Mouse (Mus musculus): ENCODE measurements around the gene Smtnl2. TPM values are rescaled to one million over a fixed set of nuclear protein-coding genes. Genes with fewer than 3 reads are reported as not detected.

The Smtnl2 gene
- polyA plus RNA-seq, 1 experiment from 2014 or later: 26.9 TPM

- Histone ChIP-seq H3K9me3 (ENCODE audit: control insufficient read depth, low read length) (no peaks in the 10 kb centered on the region), H3K4me1 (replicated peaks; ENCODE audit: control insufficient read depth, insufficient read depth) (peaks cover 3% of the 10 kb centered on the region), H3K36me3 (ENCODE audit: control insufficient read depth, insufficient read depth, low read length) (no peaks in the 10 kb centered on the region), H3K27ac (replicated peaks) (no peak overlapping the region), H3K4me2 (replicated peaks; ENCODE audit: low read depth) (peak overlapping the region; percentile 29), H3K4me3 (ENCODE audit: low read depth, low read length) (no peak overlapping the region), H3K9ac (ENCODE audit: low read length) (no peak overlapping the region), H3K27me3 (ENCODE audit: control insufficient read depth, insufficient read depth, low read length) (no peaks in the 10 kb centered on the region)
- no peak for TF ChIP-seq EP300 (optimal IDR thresholded peaks at IDR 0.05)
- TF ChIP-seq CTCF (IDR thresholded peaks at IDR 0.05; ENCODE audit: low read depth): no peak
- DNase-seq (ENCODE audit: low spot score) (no peak), ATAC-seq (ENCODE audit: low FRiP score, low TSS enrichment) (no peak)
- WGBS: 53% methylated on average over 9 of the region's 9 CpGs
Observed at GRCm38 (mm10) chr11:72408451-72409170, 2.9 kb downstream of the Smtnl2 start.

GRCm38 (mm10) chr11:72407574-72407973 lies 3.9 kb downstream of the Smtnl2 start:
- Histone ChIP-seq H3K27ac (replicated peaks) (0 out of 2 replicates have a peak overlapping the region, but pooled peaks have one; percentile 13), H3K9ac (ENCODE audit: low read length) (no peak overlapping the region; the same call in 1 of the 2 replicates), H3K36me3 (ENCODE audit: control insufficient read depth, insufficient read depth, low read length) (no peaks in the 10 kb centered on the region; the same call in 1 of the 2 replicates), H3K4me3 (ENCODE audit: low read depth, low read length) (no peak overlapping the region), H3K4me1 (replicated peaks; ENCODE audit: control insufficient read depth, insufficient read depth) (peaks cover 3% of the 10 kb centered on the region), H3K9me3 (ENCODE audit: control insufficient read depth, low read length) (no peaks in the 10 kb centered on the region), H3K4me2 (replicated peaks; ENCODE audit: low read depth) (peak overlapping the region; percentile 31), H3K27me3 (ENCODE audit: control insufficient read depth, insufficient read depth, low read length) (no peaks in the 10 kb centered on the region)
- ATAC-seq (ENCODE audit: low FRiP score, low TSS enrichment) (no peak), DNase-seq (ENCODE audit: low spot score) (no peak)
- TF ChIP-seq CTCF (IDR thresholded peaks at IDR 0.05; ENCODE audit: low read depth) (no peak), EP300 (optimal IDR thresholded peaks at IDR 0.05) (no peak)
- WGBS: 33% methylated on average over 7 of the region's 7 CpGs

GRCm38 (mm10) chr11:72407081-72407480 lies 4.4 kb downstream of the Smtnl2 start:
- H3K36me3 ChIP-seq (ENCODE audit: control insufficient read depth, insufficient read depth, low read length): no peaks in the 10 kb centered on the region; the same call in 1 of the 2 replicates
- H3K4me1 ChIP-seq (replicated peaks; ENCODE audit: control insufficient read depth, insufficient read depth): peaks cover 3% of the 10 kb centered on the region
- H3K9ac ChIP-seq (ENCODE audit: low read length): no peak overlapping the region
- H3K27me3 ChIP-seq (ENCODE audit: control insufficient read depth, insufficient read depth, low read length): no peaks in the 10 kb centered on the region
- TF ChIP-seq CTCF (IDR thresholded peaks at IDR 0.05; ENCODE audit: low read depth): no peak
- no peak for TF ChIP-seq EP300 (optimal IDR thresholded peaks at IDR 0.05)
- H3K4me3 ChIP-seq (ENCODE audit: low read depth, low read length): no peak overlapping the region
- no peak for ATAC-seq (ENCODE audit: low FRiP score, low TSS enrichment)
- peak; percentile 21 for DNase-seq (ENCODE audit: low spot score)
- 34% methylated on average over 3 of the region's 3 CpGs for WGBS
- H3K27ac ChIP-seq (replicated peaks): peak overlapping the region; percentile 53; the same call in 1 of the 2 replicates
- H3K4me2 ChIP-seq (replicated peaks; ENCODE audit: low read depth): peak overlapping the region; percentile 31; the same call in 1 of the 2 replicates
- no peaks in the 10 kb centered on the region for H3K9me3 ChIP-seq (ENCODE audit: control insufficient read depth, low read length)

- peak overlapping the region; percentile 53 for H3K27ac ChIP-seq (replicated peaks)
- H3K4me1 ChIP-seq (replicated peaks; ENCODE audit: control insufficient read depth, insufficient read depth): peaks cover 3% of the 10 kb centered on the region
Observed at GRCm38 (mm10) chr11:72406079-72406675, 5.3 kb downstream of the Smtnl2 start.

GRCm38 (mm10) chr11:72405532-72405931 lies 6.0 kb downstream of the Smtnl2 start:
- 56% methylated on average over 4 of the region's 4 CpGs for WGBS
- no peak for DNase-seq (ENCODE audit: low spot score)
- no peak overlapping the region for H3K4me2 ChIP-seq (replicated peaks; ENCODE audit: low read depth)

More at GRCm38 (mm10) chr11:72406079-72406675, 5.3 kb downstream of the Smtnl2 start:
- ATAC-seq (ENCODE audit: low FRiP score, low TSS enrichment) (no peak), DNase-seq (ENCODE audit: low spot score) (peak; percentile 28)
- TF ChIP-seq EP300 (optimal IDR thresholded peaks at IDR 0.05) (no peak), CTCF (IDR thresholded peaks at IDR 0.05; ENCODE audit: low read depth) (no peak)
- H3K9ac ChIP-seq (ENCODE audit: low read length): no peak overlapping the region
- H3K9me3 ChIP-seq (ENCODE audit: control insufficient read depth, low read length): no peaks in the 10 kb centered on the region
- 55% methylated on average over 8 of the region's 8 CpGs for WGBS
- 0 out of 2 replicates have a peak overlapping the region, but pooled peaks have one; percentile 11 for H3K4me2 ChIP-seq (replicated peaks; ENCODE audit: low read depth)
- H3K4me3 ChIP-seq (ENCODE audit: low read depth, low read length): no peak overlapping the region
- no peaks in the 10 kb centered on the region for H3K27me3 ChIP-seq (ENCODE audit: control insufficient read depth, insufficient read depth, low read length)
- no peaks in the 10 kb centered on the region; the same call in none of the 2 replicates for H3K36me3 ChIP-seq (ENCODE audit: control insufficient read depth, insufficient read depth, low read length)

More at GRCm38 (mm10) chr11:72405532-72405931, 6.0 kb downstream of the Smtnl2 start:
- Histone ChIP-seq H3K27ac (replicated peaks) (no peak overlapping the region), H3K4me1 (replicated peaks; ENCODE audit: control insufficient read depth, insufficient read depth) (peaks cover 3% of the 10 kb centered on the region), H3K9me3 (ENCODE audit: control insufficient read depth, low read length) (no peaks in the 10 kb centered on the region), H3K36me3 (ENCODE audit: control insufficient read depth, insufficient read depth, low read length) (no peaks in the 10 kb centered on the region; the same call in none of the 2 replicates), H3K27me3 (ENCODE audit: control insufficient read depth, insufficient read depth, low read length) (no peaks in the 10 kb centered on the region), H3K9ac (ENCODE audit: low read length) (no peak overlapping the region), H3K4me3 (ENCODE audit: low read depth, low read length) (no peak overlapping the region)
- ATAC-seq (ENCODE audit: low FRiP score, low TSS enrichment): no peak
- TF ChIP-seq EP300 (optimal IDR thresholded peaks at IDR 0.05): no peak
- TF ChIP-seq CTCF (IDR thresholded peaks at IDR 0.05; ENCODE audit: low read depth): no peak
